Mouse (Mus musculus) adrenal gland, postnatal 4 days (tissue): ENCODE results near the gene Plpp1. TPM values are rescaled to one million over a fixed set of nuclear protein-coding genes. Genes with fewer than 3 reads are reported as not detected.

Source experiments
- DNase-seq, 2 experiments: peaks; one replicate each; pipeline ENCODE4 v3.0.0; 2021 to 2022; ENCODE audit warnings: low spot score in 2 of 2, mixed read lengths in 2 of 2
- total RNA-seq, 2 experiments: library from RNA; stranded (reverse); gene quantifications; 2 replicates each; pipeline ENCODE4 v1.2.3; 2021

The Plpp1 gene
- total RNA-seq, 2 experiments from 2014 or later, result 194 to 213 TPM

DNA sequence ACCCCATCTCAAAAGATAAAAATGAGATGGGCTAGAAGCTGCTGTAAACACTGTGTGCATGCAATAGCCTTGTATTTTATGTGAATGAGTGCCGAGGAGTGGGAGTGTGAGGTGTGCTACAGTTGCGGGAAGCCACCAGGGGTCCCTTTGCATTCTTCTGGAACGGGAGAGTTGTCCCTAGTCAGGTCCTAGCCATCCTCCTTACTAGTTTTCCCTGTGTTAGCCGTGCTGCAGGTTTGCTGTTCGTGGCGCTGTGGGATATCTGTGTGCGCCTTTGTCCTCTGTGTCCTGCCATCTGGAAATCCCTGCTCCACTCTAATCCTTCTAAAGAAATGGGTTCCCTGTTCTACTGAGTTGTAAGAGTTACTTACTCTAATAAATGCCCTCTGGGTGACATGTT, 57.3 kb downstream of the Plpp1 start:
- no peak for DNase-seq

DNA sequence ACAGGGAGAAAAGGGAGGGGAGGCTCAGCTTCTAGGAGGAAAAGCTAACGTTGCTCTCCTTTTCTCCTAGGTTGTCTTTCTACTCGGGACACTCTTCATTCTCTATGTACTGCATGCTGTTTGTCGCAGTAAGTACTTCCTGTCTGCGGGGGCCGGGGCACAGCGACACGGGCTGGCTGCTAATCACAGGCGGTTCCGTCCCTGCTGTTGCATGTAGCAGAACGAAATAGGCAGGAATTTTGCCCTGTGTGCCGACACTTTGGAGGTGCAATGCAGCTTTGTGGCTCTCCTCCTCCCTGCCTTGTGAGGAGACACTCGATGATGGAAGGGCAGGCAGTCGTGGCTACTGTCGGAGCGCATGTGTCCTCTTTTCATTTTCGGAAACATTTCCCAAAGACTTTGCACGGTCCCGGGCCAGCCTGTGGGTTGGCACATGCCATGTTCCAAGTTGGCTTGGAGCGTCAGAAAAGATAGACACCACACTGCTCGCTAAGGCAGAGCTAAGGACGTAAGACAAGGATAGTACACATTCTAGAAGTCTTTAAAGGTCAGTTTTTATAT, 59.1 kb downstream of the Plpp1 start:
- no peak for DNase-seq

DNA sequence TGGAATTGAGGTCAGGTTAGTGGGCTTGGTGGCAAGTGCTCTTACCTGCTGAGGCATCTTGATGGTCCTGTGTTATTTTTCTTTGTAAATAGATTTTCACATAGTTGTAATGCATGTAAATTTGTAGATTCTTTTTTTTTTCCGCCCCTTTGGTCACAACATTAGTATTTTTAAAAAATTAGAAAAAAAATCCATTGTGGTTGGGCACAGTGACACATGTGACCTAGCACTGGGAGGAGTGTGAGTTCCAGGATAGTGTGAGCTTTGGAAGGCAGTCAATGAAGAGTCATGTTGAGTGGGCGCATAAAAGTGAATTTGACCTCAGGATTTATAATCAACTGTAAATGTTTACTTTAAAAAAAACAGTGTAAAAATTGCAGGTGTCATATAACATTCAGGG, 59.8 kb downstream of the Plpp1 start:
- no peak for DNase-seq

DNA sequence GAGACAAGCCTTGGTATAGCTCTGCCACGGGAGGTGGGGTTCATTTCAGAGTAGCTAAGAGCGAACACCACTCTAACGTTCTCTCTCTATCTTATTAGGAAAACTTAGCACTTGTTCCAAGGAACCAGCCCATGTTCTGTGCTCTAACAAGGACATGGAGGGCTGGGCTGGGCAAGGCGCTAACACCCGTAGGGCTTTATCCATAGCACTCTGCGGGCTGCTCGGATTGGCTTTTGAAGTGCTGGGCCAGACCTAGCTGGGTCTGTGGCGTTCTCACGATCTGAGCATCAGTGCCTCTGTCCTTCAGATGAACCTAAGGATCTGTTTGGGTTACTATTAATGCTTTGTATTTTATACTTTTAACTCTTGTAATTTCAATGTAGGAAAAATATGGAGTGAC, 60.3 kb downstream of the Plpp1 start:
- no peak for DNase-seq

DNA sequence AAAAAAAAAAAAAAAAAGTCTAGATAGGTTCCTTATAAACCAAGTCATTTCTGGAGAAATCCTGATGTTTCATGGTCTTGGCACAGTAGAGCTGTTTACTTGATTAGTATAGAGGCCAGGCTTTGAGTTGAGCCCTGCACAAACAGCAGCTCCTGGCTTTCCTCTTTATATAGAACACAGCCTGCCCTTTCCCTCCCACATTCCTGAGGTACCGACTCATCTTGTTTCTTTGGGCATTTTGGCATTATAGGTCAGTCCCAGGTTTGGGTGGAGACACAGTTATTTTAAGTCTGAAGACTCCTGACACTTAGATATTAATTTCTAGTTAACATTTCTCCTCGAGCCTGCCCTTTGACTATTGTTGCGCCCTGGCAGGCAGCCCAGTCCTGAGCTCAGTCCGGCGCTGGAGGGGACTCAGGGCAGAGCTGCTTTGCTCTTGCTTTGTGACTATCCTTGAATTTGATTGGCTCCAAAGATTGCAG, 61.3 kb downstream of the Plpp1 start:
- peak in 1 of 2 experiments; percentile 58 for DNase-seq

DNA sequence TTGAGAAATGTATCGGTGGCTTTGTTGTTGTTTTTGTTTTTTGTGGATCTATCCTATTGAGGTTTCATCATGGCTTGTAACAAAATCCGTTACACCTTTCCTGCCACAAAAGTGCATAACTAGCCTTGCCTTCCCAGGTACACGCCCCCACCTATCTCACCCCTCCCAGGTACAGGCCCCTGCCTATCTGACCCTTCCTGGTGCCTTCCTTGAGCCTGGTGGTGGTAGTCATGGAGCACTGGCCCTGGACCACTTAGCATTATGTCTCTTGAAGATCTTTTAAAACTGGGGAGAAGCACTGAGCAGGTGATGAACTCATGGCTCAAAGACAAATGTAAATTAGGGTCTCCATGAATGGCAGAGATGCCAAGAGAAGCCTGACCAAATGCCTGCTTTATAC, 61.8 kb downstream of the Plpp1 start:
- no peak for DNase-seq

DNA sequence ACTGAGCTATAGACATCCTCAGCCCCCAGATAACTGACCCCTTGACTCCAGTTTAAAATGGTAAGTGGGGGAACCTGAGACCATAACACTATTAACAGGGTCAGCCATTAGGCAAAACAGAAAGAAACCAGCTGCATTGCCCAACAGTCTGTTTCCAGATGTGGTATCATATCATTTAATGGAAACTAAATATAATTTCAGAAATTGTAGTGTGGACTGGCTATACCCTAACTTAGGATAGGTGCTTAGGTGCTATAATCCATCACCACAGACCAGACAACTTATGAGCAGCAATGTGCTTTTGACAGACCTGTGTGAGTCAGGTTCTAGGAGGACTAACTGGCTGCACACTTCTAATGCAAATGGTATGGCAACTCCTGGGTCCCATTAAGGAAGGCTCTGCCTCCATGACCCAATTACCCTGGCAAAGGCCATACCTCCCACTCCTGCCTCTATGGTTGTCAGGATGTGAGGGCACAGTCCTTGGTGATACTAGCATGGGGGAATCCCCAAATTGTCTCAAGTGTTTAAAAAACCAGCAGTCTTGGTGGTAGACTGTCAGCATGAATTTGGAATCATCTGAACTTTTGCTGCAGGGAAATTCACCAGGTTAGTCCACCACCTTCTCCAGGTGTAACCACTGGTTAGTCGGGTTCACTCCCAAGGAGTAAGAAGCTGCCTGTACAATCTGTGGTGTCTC, 62.5 kb downstream of the Plpp1 start:
- no peak for DNase-seq

DNA sequence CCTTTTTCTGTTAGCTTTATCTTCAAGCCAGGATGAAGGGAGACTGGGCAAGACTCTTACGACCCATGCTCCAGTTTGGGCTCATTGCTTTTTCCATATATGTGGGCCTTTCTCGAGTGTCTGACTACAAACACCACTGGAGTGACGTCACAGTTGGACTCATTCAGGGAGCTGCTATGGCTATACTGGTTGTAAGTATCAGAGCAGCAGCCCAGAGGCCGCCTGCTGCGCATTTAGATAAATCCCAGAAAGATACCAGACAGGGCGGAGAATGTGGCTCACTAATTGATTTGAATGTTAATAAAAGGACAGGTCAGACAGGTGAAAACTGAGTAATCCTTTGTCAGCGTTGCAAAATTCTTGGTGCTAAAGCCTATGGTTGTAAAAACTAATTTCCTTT, 66.2 kb downstream of the Plpp1 start:
- no peak for DNase-seq

DNA sequence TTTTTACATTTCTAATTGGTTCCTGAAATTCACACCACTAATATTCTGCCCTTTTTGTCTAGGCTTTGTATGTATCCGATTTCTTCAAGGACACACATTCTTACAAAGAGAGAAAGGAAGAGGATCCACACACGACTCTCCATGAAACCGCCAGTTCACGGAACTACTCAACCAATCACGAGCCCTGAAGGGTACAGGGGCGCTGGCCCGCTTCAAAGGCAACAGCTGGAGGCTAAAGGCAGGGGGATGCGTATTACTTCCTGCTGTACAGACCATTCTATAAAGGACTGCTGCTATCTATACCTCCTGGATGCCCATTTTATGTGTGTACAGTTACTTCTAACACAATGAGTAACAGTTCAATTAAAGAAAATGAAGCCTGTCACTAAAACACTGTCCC, 66.8 kb downstream of the Plpp1 start:
- DNase-seq, result no peak

DNA sequence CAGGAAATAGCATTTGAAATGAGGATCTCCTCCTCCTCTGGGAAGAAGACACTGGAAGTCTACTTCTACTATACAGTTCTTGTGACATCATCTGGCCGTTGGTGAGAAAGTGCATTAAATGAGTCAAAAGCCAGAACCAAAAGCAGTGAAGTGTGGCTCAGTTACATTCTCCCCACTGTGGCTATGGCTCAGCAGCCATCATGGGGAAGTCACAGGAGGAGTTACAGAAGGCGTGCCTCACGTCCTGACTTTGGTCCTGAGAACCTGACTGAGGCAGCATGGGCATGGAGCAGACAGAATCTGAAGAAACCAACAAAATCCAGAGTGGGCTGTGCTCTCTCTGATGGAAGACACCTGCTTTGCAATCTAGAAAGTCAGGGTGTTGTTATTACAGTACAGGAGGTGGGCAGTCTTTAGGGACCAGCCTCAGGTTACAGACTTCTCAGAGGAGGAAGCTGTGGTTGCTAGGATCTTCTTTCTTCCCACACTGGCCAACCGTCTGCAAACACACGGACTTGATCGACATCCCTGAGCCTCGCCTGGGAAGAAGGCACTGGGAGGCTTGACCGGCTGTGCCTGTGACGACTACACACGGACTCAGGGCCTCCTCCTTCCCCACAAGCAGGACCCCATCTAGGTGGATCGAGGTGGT, 69.6 kb downstream of the Plpp1 start:
- DNase-seq, result no peak

DNA sequence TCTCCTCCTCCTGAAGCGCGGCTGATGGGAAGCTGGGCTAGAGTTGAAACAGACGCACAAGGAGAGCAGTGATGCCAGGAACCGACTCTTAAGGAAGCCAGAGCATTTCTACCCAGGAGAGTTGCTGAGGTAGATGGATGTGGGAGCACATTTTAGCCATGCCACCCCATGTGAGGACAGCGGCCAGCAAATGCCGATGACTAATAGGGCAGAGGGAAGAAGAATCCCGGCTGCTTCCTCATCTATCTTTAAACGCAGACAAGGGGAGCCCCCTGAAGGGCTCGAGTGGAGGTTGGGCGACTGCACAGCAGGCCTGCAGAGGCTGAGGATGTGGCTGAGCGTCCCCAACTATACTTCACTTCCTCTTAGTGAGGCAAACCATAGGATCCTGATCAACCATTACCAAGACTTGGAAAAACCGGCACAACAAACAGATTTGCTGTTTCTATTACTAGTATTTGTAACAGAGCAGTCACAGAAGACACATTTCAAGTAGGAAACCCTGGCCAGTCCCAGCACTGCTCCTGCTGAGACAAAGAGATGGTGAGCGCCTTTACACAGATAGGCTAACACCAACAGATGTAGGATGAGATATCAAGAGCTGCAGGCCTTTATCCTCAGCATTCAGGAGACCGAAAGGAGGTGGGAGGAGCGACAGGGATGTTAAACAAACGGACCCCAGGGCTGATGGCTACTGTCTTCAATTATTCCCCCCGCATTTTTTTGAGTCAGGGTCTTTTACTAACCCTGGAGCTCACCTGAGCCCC, 71.1 kb downstream of the Plpp1 start:
- no peak for DNase-seq

DNA sequence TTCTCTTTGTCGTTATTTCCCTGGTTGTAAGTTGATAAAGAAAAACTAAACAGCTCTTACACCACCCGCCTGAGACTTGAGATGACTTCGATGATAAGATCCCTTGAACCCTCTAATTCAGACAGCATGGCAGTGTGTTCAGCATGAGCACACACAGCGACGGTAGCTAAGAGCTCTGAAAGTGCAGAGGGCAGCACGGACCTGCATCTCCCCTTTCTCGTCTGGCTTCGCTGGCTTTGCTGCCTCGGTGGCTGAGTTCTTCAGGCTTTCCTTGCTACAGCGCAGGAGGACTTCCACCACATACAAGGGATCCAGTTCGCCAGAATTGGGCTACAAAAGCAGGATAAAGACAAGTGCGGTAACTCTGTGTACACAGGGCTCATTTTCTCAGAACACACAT, 86.6 kb downstream of the Plpp1 start:
- DNase-seq, result no peak

DNA sequence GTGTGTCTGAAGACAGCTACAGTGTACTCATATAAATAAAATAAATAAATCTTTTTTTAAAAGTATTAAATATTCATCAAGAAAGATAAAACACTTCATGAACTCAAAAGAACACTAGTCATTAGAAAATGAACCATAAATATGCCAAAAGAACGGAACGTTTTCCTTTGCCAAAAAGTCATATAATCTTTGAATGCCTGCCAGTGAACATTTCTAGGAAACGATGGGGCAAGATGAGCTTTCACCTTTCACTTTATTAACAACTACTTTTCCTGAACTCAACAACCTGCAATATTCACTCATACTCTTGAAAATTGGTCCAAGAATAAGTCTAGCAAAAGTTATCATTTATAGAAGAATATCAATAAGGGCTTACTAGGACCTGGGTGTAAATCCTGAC, 101.6 kb downstream of the Plpp1 start:
- no peak for DNase-seq

DNA sequence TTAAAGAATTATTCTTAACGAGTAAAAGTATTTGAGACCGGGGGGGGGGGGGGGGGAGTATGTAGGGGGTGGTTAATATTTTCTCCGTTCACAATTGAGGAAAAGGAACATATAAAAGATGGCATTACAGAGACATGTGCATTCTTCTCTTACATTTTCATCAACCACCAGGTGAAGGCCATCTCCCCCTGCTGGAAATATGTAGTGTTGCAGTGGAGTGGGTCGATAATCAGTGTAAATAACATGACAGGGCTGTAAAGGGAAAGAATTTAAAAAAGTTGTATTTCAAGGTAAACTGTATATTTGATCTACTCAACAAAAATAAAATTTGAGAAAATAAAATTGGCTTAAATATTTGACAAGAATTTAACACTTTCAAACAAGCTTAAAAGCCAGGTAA, 109.1 kb downstream of the Plpp1 start:
- no peak for DNase-seq

DNA sequence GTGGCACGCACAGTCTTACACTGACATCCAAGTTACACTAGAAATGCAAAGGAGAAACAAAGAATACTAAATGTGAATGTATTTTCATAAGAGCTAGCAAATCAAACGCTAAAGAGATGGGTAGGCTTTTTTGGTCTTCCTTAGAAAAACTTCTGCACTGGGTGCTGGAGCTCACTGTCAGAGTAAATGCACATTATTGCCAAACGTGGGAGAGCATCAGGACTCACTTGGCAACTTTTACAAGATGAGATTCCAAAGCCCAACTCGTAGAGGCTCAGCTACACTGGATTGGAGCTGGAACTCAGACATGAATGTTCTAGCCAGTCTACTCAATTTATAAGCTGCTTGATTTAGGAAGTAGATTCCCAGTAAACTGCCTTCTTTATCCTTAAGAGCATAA, 109.8 kb downstream of the Plpp1 start:
- no peak for DNase-seq

Other genes with a start within 250 kb of the Plpp1 start
- gene Il31ra, start 206.4 kb upstream of the Plpp1 start, total RNA-seq, result under 1 TPM; 0.48 to 0.76 TPM
- 1 to 10 TPM in 1 of 2 experiments, under 1 TPM in 1; 0.79 to 1.2 TPM for gene Ddx4, start 148.3 kb upstream of the Plpp1 start, total RNA-seq
- gene Slc38a9, start 140.0 kb upstream of the Plpp1 start, total RNA-seq, result 10 to 100 TPM; 36.8 to 38.6 TPM
- 10 to 100 TPM; 46.0 to 56.6 TPM for gene Mtrex, start 126.6 kb downstream of the Plpp1 start, total RNA-seq
- 10 to 100 TPM; 15.2 to 15.3 TPM for gene Dhx29, start 126.7 kb downstream of the Plpp1 start, total RNA-seq
- under 1 TPM; 0.62 to 0.71 TPM for gene Ccno, start 187.0 kb downstream of the Plpp1 start, total RNA-seq
- not detected for gene Mcidas, start 193.1 kb downstream of the Plpp1 start, total RNA-seq
- gene Cdc20b, start 234.3 kb downstream of the Plpp1 start, total RNA-seq, result not detected
- 10 to 100 TPM; 92.5 to 98.1 TPM for gene Gpx8, start 245.6 kb downstream of the Plpp1 start, total RNA-seq